Mouse (Mus musculus) limb, embryonic 11.5 days (tissue): ENCODE results near the gene Capg. TPM values are rescaled to one million over a fixed set of nuclear protein-coding genes. Genes with fewer than 3 reads are reported as not detected.

Experiments used
- ATAC-seq: fragments of 200-750 bp; cut with Nextera tagmentation; 2 replicates; pipeline ENCODE4 v1.8.0; 2017; ENCODE audit warnings: low read depth; ENCODE audit not compliant: insufficient number of reproducible peaks, low FRiP score, low TSS enrichment
- DNase-seq: peaks from one replicate; pipeline ENCODE4 v3.0.0-alpha.2; 2015; ENCODE audit warnings: low spot score
- H3K27ac ChIP-seq: fragments of 300-500 bp; sonication (generic); replicated peaks from 2 replicates; pipeline ENCODE4 v1.5.1; 2014; ENCODE audit warnings: low read depth, mild to moderate bottlenecking, low read length
- H3K27me3 ChIP-seq: fragments of 300-500 bp; sonication (generic); 2 replicates; pipeline ENCODE4 v1.6.1; 2014; ENCODE audit warnings: mild to moderate bottlenecking, low read length, mixed read lengths; ENCODE audit not compliant: control insufficient read depth, insufficient read depth
- H3K36me3 ChIP-seq: fragments of 300-500 bp; sonication (generic); 2 replicates; pipeline ENCODE4 v1.6.1; 2014; ENCODE audit warnings: mild to moderate bottlenecking, low read length, moderate library complexity, mixed read lengths; ENCODE audit not compliant: control insufficient read depth, insufficient read depth
- H3K4me1 ChIP-seq: fragments of 300-500 bp; sonication (generic); 2 replicates; pipeline ENCODE4 v1.6.1; 2014; ENCODE audit warnings: low read length, mixed read lengths; ENCODE audit not compliant: control insufficient read depth, insufficient read depth
- H3K4me2 ChIP-seq: fragments of 300-500 bp; sonication (generic); 2 replicates; pipeline ENCODE4 v1.6.1; 2014; ENCODE audit warnings: low read depth, mild to moderate bottlenecking, moderate library complexity; ENCODE audit not compliant: severe bottlenecking
- H3K4me3 ChIP-seq: fragments of 300-500 bp; sonication (generic); 2 replicates; pipeline ENCODE4 v1.5.1; 2014; ENCODE audit warnings: low read depth, low read length
- H3K9ac ChIP-seq: fragments of 300-500 bp; sonication (generic); 2 replicates; pipeline ENCODE4 v1.6.1; 2014; ENCODE audit warnings: mild to moderate bottlenecking, low read length
- H3K9me3 ChIP-seq: fragments of 300-500 bp; sonication (generic); 2 replicates; pipeline ENCODE4 v1.6.1; 2016; ENCODE audit warnings: low read length; ENCODE audit not compliant: control insufficient read depth
- WGBS: fragments of 180-500 bp; shearing (Covaris S2); extraction: QIAGEN DNeasy Blood & Tissue Kit; methylation state at CpG from one replicate; pipeline ENCODE4 v1.1.7; 2014; 5-methylcytosine and 5-hydroxymethylcytosine counted together
- polyA plus RNA-seq: library from polyadenylated mRNA; unstranded; fragments of >200 nt; fragmentation: Nextera tagmentation; extraction: Ambion mirVana; gene quantifications from 2 replicates; pipeline ENCODE4 v1.2.1, GENCODE M21; 2014

Gene Capg
- polyA plus RNA-seq, 1 experiment from 2014 or later: 24.5 TPM

- H3K27me3 ChIP-seq: no peaks in the 10 kb centered on the region
- H3K4me2 ChIP-seq: no peak overlapping the region
- H3K36me3 ChIP-seq: no peaks in the 10 kb centered on the region
- DNase-seq (no peak), ATAC-seq (no peak)
- H3K27ac ChIP-seq: no peak overlapping the region
- H3K9me3 ChIP-seq: no peaks in the 10 kb centered on the region
- H3K4me3 ChIP-seq: no peak overlapping the region
- H3K4me1 ChIP-seq: no peaks in the 10 kb centered on the region
- no peak overlapping the region for H3K9ac ChIP-seq
- 79% methylated on average over 11 of the region's 11 CpGs for WGBS
These were observed 40.0 kb downstream of the Capg start for GRCm38 (mm10) chr6:72584154-72584553.

GRCm38 (mm10) chr6:72586701-72587100 is 42.5 kb downstream of the Capg start:
- Histone ChIP-seq H3K4me1 (no peaks in the 10 kb centered on the region), H3K4me2 (no peak overlapping the region), H3K9ac (no peak overlapping the region), H3K9me3 (no peaks in the 10 kb centered on the region), H3K4me3 (no peak overlapping the region), H3K36me3 (no peaks in the 10 kb centered on the region), H3K27me3 (no peaks in the 10 kb centered on the region), H3K27ac (no peak overlapping the region)
- DNase-seq (no peak), ATAC-seq (no peak)
- WGBS: 76% methylated on average over 3 of the region's 3 CpGs

GRCm38 (mm10) chr6:72588307-72588706 is 44.1 kb downstream of the Capg start:
- H3K36me3 ChIP-seq: no peaks in the 10 kb centered on the region
- no peak for ATAC-seq
- H3K27ac ChIP-seq: no peak overlapping the region
- H3K4me2 ChIP-seq: no peak overlapping the region
- no peaks in the 10 kb centered on the region for H3K4me1 ChIP-seq
- no peak overlapping the region for H3K4me3 ChIP-seq
- H3K27me3 ChIP-seq: no peaks in the 10 kb centered on the region
- H3K9me3 ChIP-seq: no peaks in the 10 kb centered on the region
- H3K9ac ChIP-seq: no peak overlapping the region
- DNase-seq: no peak

GRCm38 (mm10) chr6:72590111-72590510 is 45.9 kb downstream of the Capg start:
- H3K4me2 ChIP-seq: no peak overlapping the region
- no peaks in the 10 kb centered on the region for H3K36me3 ChIP-seq
- H3K4me3 ChIP-seq: no peak overlapping the region
- no peaks in the 10 kb centered on the region for H3K4me1 ChIP-seq
- no peaks in the 10 kb centered on the region for H3K27me3 ChIP-seq
- no peaks in the 10 kb centered on the region for H3K9me3 ChIP-seq
- ATAC-seq: no peak
- no peak overlapping the region for H3K27ac ChIP-seq
- DNase-seq: no peak
- H3K9ac ChIP-seq: no peak overlapping the region

- Histone ChIP-seq H3K27me3 (no peaks in the 10 kb centered on the region), H3K4me1 (peaks cover 5% of the 10 kb centered on the region; the same call in 1 of the 2 replicates), H3K4me3 (no peak overlapping the region), H3K27ac (no peak overlapping the region), H3K4me2 (no peak overlapping the region), H3K9me3 (no peaks in the 10 kb centered on the region), H3K9ac (no peak overlapping the region), H3K36me3 (no peaks in the 10 kb centered on the region)
- no peak for ATAC-seq
- no peak for DNase-seq
- WGBS: 85% methylated on average over 6 of the region's 6 CpGs
These were observed 49.0 kb downstream of the Capg start for GRCm38 (mm10) chr6:72593011-72593803.

- Histone ChIP-seq H3K27me3 (no peaks in the 10 kb centered on the region), H3K4me3 (no peak overlapping the region), H3K9me3 (no peaks in the 10 kb centered on the region), H3K27ac (no peak overlapping the region), H3K4me2 (no peak overlapping the region), H3K36me3 (no peaks in the 10 kb centered on the region), H3K9ac (no peak overlapping the region), H3K4me1 (peaks cover 5% of the 10 kb centered on the region; the same call in 1 of the 2 replicates)
- DNase-seq (no peak), ATAC-seq (no peak)
- 70% methylated on average over 5 of the region's 5 CpGs for WGBS
These were observed 49.7 kb downstream of the Capg start for GRCm38 (mm10) chr6:72593914-72594313.

- H3K4me2 ChIP-seq: peak overlapping the region; percentile 65
- H3K4me1 ChIP-seq: peaks cover 5% of the 10 kb centered on the region; the same call in 1 of the 2 replicates
- H3K36me3 ChIP-seq: no peaks in the 10 kb centered on the region
- no peaks in the 10 kb centered on the region for H3K9me3 ChIP-seq
- no peak overlapping the region for H3K27ac ChIP-seq
- no peaks in the 10 kb centered on the region for H3K27me3 ChIP-seq
- H3K4me3 ChIP-seq: peak overlapping the region; percentile 51
- peak overlapping the region; percentile 55 for H3K9ac ChIP-seq
- 45% methylated on average over 13 of the region's 13 CpGs for WGBS
- ATAC-seq (no peak), DNase-seq (no peak)
These were observed 53.1 kb downstream of the Capg start for GRCm38 (mm10) chr6:72597083-72597874.

GRCm38 (mm10) chr6:72597956-72598753 is 54.0 kb downstream of the Capg start, which contains the start of the genes Elmod3 and Retsat:
Gene Elmod3, minus strand, starts transcription at chr6:72598413.
Gene Retsat, plus strand, starts transcription at chr6:72598475.
- H3K9me3 ChIP-seq: no peaks in the 10 kb centered on the region
- ATAC-seq: peak; percentile 87
- H3K27me3 ChIP-seq: no peaks in the 10 kb centered on the region
- peak within 1 kb of the TSS; percentile 51 for H3K4me3 ChIP-seq
- no peaks in the 10 kb centered on the region for H3K36me3 ChIP-seq
- peaks cover 5% of the 10 kb centered on the region; the same call in 1 of the 2 replicates for H3K4me1 ChIP-seq
- 1% methylated on average over 38 of the region's 38 CpGs for WGBS
- peak within 1 kb of the TSS; percentile 65 for H3K4me2 ChIP-seq
- H3K9ac ChIP-seq: peak within 1 kb of the TSS; percentile 66
- DNase-seq: peak; percentile 93
- no peak within 1 kb of the TSS for H3K27ac ChIP-seq
